Mouse (Mus musculus) C2C12 (cell line): Measurements from ENCODE around the gene Grm2.

Source experiments
- CEBPB ChIP-seq: IDR thresholded peaks from one replicate; pipeline ENCODE4 v1.6.1; 2011; ENCODE audit warnings: low read depth, mild to moderate bottlenecking, control low read depth, moderate library complexity
- CTCF ChIP-seq: IDR thresholded peaks from one replicate; pipeline ENCODE4 v1.5.1; 2011; ENCODE audit not compliant: control insufficient read depth, insufficient read depth, insufficient read length
- MAX ChIP-seq: IDR thresholded peaks from one replicate; pipeline ENCODE4 v1.6.1; 2011; ENCODE audit warnings: mild to moderate bottlenecking, control low read depth
- MYOG ChIP-seq: IDR thresholded peaks from one replicate; pipeline ENCODE4 v1.6.1; 2011; ENCODE audit not compliant: control insufficient read depth, insufficient read length; ENCODE audit errors: extremely low read depth
- USF1 ChIP-seq: IDR thresholded peaks from one replicate; pipeline ENCODE4 v1.6.1; 2011; ENCODE audit warnings: low read depth, mild to moderate bottlenecking, control low read depth, moderate library complexity

DNA sequence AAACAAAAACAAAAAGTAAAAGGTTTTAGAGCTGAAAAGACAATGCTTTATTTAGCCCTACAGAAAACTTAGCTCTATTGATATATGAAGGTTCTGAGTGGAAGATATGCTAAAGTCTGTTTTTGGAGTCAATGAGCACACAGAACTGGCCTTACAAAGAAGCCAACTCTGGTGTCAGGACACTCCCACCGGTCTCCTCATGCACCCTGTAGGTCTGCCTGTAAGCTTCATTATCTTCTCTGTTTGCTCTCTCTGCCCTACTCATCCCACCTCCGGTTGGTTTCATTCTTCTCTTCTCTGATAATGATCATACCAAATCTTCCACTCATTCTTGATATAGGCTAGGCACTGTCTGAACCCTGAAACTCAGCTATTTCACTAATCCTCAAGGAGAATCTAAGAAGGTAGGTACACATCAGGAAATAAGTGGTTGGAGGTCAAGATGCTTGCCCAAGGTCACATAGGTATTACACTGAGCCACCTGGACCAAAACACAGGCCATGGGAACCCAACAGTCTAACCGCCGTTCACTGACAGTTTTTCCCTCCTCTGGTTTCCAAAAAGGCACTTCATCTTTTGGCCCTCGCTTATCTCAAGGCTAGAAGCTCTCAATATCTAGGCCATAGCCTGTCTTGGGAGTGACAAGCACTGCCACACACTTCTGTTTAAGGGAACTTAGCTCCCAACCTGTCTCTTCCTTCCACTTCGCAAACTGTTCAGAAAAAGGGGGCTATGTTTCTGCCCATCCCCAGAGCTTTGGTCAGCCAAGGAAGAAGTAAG lies 28.4 kb upstream of the Grm2 start:
- TF ChIP-seq CTCF (no peak), MYOG (no peak), MAX (no peak), USF1 (no peak), CEBPB (no peak)
